Mouse (Mus musculus): ENCODE data around the gene Tex2. TPM values are rescaled to one million over a fixed set of nuclear protein-coding genes. Genes with fewer than 3 reads are reported as not detected.
A peak's percentile ranks its signal among the peaks of the same experiment; 100 is the strongest.

Tex2 gene
- polyA plus RNA-seq, 1 experiment from 2014 or later: 10.3 TPM

DNA sequence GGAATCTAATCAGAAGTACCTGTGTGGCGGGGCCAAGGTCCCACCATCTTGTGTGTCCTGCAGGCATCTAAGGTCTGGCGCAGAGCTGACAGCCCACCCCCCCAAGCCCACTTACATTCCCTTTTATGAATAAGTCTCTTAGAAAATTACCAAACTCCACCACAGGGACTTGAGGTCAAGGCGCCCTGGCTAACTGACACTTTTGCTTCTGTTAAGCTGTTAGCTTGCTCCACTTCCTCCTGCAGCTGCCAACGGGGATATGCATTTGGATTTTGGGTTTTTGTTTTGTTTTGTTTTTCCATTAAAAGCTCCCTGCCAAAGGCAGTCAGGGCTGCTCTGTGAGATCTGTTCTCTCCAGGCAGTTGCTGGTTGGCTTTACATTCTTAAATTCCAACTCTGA, 2.3 kb upstream of the Tex2 start:
- no peak overlapping the region for H3K4me3 ChIP-seq (replicated peaks)
- H3K4me1 ChIP-seq: peaks cover 16% of the 10 kb centered on the region
- 77% methylated on average over 4 of the region's 4 CpGs for WGBS

DNA sequence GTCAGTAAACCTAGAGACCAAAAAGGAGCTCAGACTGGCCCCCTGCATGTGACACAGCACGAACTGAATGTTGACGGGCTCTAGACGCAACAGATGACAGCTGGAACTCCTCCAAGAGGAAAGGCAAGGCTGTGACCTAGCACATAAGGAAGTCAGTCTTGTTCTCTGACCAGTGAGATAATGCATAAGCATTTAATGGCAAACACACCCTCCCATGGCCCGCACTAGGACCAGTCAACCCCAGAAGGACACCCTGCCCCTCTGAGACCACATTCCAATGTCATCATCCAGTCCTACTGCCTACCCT, 1.1 kb upstream of the Tex2 start:
- ATAC-seq (ENCODE audit: insufficient read depth, low FRiP score, low read depth): no peak
- no peaks in the 10 kb centered on the region for H3K36me3 ChIP-seq
- H3K27me3 ChIP-seq (replicated peaks): no peaks in the 10 kb centered on the region
- H3K9me3 ChIP-seq: no peaks in the 10 kb centered on the region
- 52% methylated on average over 4 of the region's 4 CpGs for WGBS
- no peak overlapping the region for H3K4me2 ChIP-seq
- H3K4me3 ChIP-seq (replicated peaks): no peak overlapping the region
- peaks cover 18% of the 10 kb centered on the region for H3K4me1 ChIP-seq
- no peak overlapping the region for H3K9ac ChIP-seq
- H3K27ac ChIP-seq: no peak overlapping the region

More for the DNA sequence above, 2.3 kb upstream of the Tex2 start:
- no peaks in the 10 kb centered on the region for H3K27me3 ChIP-seq (replicated peaks)
- ATAC-seq (ENCODE audit: insufficient read depth, low FRiP score, low read depth): no peak
- no peak overlapping the region for H3K9ac ChIP-seq
- no peak overlapping the region for H3K4me2 ChIP-seq
- no peaks in the 10 kb centered on the region for H3K9me3 ChIP-seq
- no peaks in the 10 kb centered on the region for H3K36me3 ChIP-seq
- H3K27ac ChIP-seq: no peak overlapping the region

DNA sequence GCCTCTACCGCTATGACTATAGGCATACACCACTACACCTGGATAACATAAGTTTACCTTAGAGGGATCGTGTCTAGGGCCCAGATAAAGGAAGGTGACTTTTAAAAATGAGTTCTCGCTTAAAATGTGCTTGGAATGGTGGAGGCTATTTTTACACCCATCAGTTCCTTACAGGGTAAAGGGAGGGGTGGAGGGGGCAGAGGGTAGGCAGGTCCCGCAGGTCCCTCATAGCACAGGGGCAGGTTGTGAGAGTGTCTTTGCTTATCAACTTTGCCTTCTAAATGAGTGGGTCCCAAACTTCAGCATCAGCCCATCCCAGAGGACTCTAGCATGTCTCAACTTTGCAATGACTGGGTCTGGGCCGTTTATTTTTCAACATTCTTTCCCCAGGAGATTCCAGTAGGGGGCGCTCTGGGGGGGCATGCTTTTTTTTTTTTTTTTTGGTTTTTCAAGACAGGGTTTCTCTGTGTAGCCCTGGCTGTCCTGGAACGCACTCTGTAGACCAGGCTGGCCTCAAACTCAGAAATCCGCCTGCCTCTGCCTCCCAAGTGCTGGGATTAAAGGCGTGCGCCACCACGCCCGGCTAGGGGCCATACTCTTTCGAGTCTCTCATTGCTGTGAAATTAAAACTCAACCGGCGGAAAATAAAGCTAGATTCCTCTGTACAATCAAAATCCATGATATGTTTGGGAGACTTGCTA, 565 bp upstream of the Tex2 start:
- no peaks in the 10 kb centered on the region for H3K36me3 ChIP-seq
- H3K9ac ChIP-seq: 0 out of 2 replicates have a peak overlapping the region, but pooled peaks have one; percentile 22
- no peaks in the 10 kb centered on the region for H3K27me3 ChIP-seq (replicated peaks)
- ATAC-seq (ENCODE audit: insufficient read depth, low FRiP score, low read depth): no peak
- H3K4me1 ChIP-seq: peaks cover 18% of the 10 kb centered on the region
- H3K4me3 ChIP-seq (replicated peaks): peak overlapping the region; percentile 99
- peak overlapping the region; percentile 89 for H3K4me2 ChIP-seq
- 53% methylated on average over 15 of the region's 15 CpGs for WGBS
- no peaks in the 10 kb centered on the region for H3K9me3 ChIP-seq
- peak overlapping the region; percentile 93 for H3K27ac ChIP-seq

DNA sequence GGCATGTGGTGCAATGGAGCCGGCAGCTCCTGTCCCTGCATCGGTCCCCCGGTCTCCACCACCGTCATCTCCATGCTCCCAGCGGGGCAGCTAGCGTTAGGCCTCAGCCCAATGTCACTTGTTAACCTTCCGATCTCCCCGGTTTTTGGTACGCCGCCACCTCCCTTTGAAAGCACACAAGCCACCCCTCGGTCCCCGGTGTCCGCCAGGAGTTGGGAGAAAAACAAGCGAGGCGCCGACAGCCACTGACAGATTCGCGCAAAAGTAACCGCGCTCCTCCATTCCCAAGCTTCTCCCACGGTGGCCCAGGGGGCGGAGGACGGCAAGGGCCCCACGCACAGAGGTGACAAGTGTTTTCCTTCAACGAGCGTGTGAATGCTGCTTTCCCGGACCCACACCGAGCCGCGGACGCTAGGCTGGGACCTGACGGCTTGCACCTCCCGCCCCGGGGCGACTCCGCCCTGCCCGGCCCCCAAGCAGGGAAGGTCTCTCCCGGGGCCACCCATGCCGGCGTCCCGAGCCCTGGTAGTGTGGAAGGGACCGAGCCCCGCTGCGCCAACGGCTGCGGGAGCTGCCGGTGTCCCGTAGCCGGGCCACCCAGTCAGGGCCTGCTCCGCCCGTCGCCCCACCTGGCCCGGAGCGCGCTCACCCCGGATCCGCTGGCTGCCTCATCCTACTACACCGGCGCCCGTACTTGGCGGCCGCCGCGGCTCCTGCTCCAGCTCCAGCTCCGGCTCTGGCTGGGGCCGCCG, 838 bp downstream of the Tex2 start:
- H3K4me3 ChIP-seq (replicated peaks): peak overlapping the region; percentile 99
- H3K9me3 ChIP-seq: no peaks in the 10 kb centered on the region
- peak overlapping the region; percentile 89 for H3K4me2 ChIP-seq
- H3K27me3 ChIP-seq (replicated peaks): no peaks in the 10 kb centered on the region
- peak overlapping the region; percentile 94 for H3K27ac ChIP-seq
- H3K9ac ChIP-seq: peak overlapping the region; percentile 90
- under 1% methylated on average over 67 of the region's 67 CpGs for WGBS
- no peaks in the 10 kb centered on the region for H3K36me3 ChIP-seq
- ATAC-seq (ENCODE audit: insufficient read depth, low FRiP score, low read depth): peak; percentile 72
- peaks cover 18% of the 10 kb centered on the region for H3K4me1 ChIP-seq

DNA sequence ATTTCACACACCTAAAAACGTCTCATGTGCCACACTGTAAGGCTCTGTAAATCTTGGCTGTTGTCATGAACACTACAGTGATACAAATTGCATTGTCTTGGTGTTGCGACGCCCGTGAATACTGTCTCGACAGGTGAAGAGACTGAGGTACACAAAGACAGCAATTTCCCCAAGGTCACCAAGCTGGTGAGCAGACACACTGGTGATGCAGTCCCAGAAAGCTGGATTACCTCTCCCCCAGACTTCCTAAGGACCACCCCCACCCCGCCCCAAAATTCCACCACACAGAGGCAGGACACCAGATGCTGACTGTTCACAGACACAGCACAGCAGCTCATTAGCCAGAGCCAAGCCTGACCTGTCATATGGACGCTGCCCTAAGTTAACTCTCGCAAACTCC, 3.5 kb downstream of the Tex2 start:
- 58% methylated on average over 8 of the region's 8 CpGs for WGBS
- ATAC-seq (ENCODE audit: insufficient read depth, low FRiP score, low read depth): no peak
- Histone ChIP-seq H3K27me3 (replicated peaks) (no peaks in the 10 kb centered on the region), H3K9me3 (no peaks in the 10 kb centered on the region), H3K36me3 (no peaks in the 10 kb centered on the region), H3K4me1 (peaks cover 18% of the 10 kb centered on the region), H3K4me3 (replicated peaks) (no peak overlapping the region), H3K27ac (no peak overlapping the region), H3K9ac (no peak overlapping the region), H3K4me2 (no peak overlapping the region)

DNA sequence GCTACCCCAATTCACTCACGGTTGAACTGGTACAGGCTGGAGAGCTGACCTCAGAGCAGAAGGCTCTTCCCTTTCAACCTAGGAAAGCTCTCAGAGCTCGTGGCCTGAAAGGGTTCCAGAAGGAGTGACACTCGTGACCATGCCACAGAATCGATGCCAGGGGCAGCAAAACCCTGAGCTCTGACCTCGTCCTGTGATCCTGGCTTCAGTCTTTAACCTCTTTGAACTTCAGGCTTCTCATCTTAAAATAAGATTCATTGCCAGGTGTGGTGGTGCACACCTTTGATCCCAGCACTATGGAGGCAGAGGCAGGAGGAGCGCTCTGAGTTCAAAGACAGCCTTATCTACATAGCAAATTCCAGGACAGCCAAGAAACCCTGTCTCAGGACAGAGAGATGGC, 5.9 kb downstream of the Tex2 start:
- ATAC-seq (ENCODE audit: insufficient read depth, low FRiP score, low read depth): no peak
- Histone ChIP-seq H3K4me2 (no peak overlapping the region), H3K27ac (no peak overlapping the region), H3K36me3 (no peaks in the 10 kb centered on the region), H3K27me3 (replicated peaks) (no peaks in the 10 kb centered on the region), H3K4me3 (replicated peaks) (no peak overlapping the region), H3K9me3 (0 out of 2 replicates have a peak, but pooled peaks cover 2% of the 10 kb centered on the region), H3K4me1 (peaks cover 13% of the 10 kb centered on the region), H3K9ac (no peak overlapping the region)
- 73% methylated on average over 6 of the region's 6 CpGs for WGBS

DNA sequence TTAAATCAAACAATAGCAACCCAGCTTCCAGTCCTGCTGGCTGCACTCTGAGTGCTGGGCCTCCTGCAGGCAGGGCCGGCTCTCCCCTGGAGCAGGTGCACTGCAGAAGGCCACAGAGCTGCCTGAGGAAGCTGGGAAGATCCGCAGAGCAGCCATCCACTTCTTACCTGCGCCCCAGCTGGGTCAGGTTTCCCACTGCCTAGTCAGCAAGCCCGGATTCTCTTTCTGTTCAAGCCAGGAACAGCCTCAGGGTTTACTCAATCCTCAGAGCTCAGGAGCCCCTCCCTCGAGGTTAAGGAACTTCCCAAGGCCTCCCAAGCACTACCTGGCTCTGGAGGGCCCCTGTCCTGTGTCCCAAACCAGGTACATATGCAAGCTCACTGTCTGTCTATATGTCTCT, 7.2 kb downstream of the Tex2 start:
- 0 out of 2 replicates have a peak, but pooled peaks cover 2% of the 10 kb centered on the region for H3K9me3 ChIP-seq
- H3K4me2 ChIP-seq: no peak overlapping the region
- no peaks in the 10 kb centered on the region for H3K27me3 ChIP-seq (replicated peaks)
- no peak for ATAC-seq (ENCODE audit: insufficient read depth, low FRiP score, low read depth)
- H3K27ac ChIP-seq: no peak overlapping the region
- WGBS: 55% methylated on average over 5 of the region's 5 CpGs
- H3K9ac ChIP-seq: no peak overlapping the region
- no peaks in the 10 kb centered on the region for H3K36me3 ChIP-seq
- H3K4me3 ChIP-seq (replicated peaks): no peak overlapping the region
- H3K4me1 ChIP-seq: peaks cover 5% of the 10 kb centered on the region; the same call in 1 of the 2 replicates

DNA sequence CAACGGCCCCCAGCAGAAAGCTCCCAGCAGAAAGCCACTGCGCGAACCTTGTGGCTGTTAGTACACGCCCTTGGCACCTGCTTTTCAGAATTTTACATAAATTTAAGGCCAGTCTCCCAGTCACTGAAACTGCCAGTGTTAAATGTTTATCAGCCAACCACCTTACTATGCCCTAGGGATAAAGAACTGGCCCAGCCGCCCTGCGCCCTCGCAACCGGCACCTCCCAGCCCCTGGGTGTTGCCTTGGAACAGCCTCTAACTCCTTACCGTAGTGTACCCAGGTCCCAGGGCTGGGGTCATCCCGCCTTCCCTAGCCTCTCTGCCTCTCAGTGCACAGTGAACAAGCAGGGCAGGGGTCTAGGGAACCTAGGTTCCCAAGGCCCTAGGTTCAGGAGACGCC, 10.0 kb downstream of the Tex2 start:
- H3K9me3 ChIP-seq: 0 out of 2 replicates have a peak, but pooled peaks cover 2% of the 10 kb centered on the region
- H3K4me2 ChIP-seq: no peak overlapping the region
- no peaks in the 10 kb centered on the region for H3K4me1 ChIP-seq
- H3K36me3 ChIP-seq: no peaks in the 10 kb centered on the region
- no peak for ATAC-seq (ENCODE audit: insufficient read depth, low FRiP score, low read depth)
- H3K27ac ChIP-seq: no peak overlapping the region
- 89% methylated on average over 11 of the region's 11 CpGs for WGBS
- H3K9ac ChIP-seq: no peak overlapping the region
- no peak overlapping the region for H3K4me3 ChIP-seq (replicated peaks)
- no peaks in the 10 kb centered on the region for H3K27me3 ChIP-seq (replicated peaks)

DNA sequence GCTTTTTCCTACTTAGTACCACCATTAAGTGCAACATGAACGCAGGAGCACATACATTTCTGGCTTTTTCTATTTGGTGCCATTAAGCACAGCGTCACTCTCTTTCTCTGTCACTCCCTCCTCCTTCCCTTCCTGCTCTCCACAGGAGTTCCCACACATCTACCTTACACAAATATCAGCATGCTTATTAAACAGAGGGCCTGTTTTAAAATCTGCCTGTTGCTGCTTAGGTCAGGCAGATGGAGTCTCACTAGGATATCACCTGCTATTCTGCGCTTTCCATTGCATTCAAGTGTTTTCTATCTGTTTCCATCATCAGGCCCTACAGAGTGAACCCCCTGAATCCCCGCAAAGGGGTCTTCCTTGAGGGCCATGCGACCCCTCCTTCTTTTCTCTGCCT, 13.1 kb downstream of the Tex2 start:
- Histone ChIP-seq H3K27ac (no peak overlapping the region), H3K27me3 (replicated peaks) (no peaks in the 10 kb centered on the region), H3K4me1 (no peaks in the 10 kb centered on the region), H3K36me3 (no peaks in the 10 kb centered on the region), H3K4me3 (replicated peaks) (no peak overlapping the region), H3K4me2 (no peak overlapping the region), H3K9me3 (0 out of 2 replicates have a peak, but pooled peaks cover 2% of the 10 kb centered on the region), H3K9ac (no peak overlapping the region)
- WGBS: 74% methylated on average over 5 of the region's 5 CpGs
- no peak for ATAC-seq (ENCODE audit: insufficient read depth, low FRiP score, low read depth)

DNA sequence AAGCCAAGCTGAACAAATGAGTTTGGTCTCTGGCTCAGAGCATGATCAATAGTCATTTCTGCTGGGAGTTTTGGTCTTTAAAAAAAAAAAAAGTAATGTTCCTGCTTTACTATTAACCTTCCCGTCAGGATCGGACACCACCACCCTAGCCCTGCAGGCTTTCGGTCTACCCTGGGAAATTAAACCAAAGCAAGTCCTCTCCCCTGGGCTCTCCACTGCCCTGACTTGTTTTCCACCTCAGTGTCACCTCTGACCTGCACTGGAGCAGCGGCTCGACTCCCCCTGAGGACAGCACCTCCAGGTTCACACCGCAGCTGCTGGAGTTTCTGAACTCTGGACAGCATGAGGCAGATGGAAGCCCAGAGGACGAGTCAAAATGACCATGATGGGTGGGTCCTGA, 13.9 kb downstream of the Tex2 start:
- H3K36me3 ChIP-seq: no peaks in the 10 kb centered on the region
- H3K27ac ChIP-seq: no peak overlapping the region
- no peaks in the 10 kb centered on the region for H3K27me3 ChIP-seq (replicated peaks)
- H3K9me3 ChIP-seq: no peaks in the 10 kb centered on the region
- WGBS: 60% methylated on average over 7 of the region's 7 CpGs
- no peak overlapping the region for H3K4me2 ChIP-seq
- H3K4me1 ChIP-seq: no peaks in the 10 kb centered on the region
- ATAC-seq (ENCODE audit: insufficient read depth, low FRiP score, low read depth): no peak
- no peak overlapping the region for H3K9ac ChIP-seq
- no peak overlapping the region for H3K4me3 ChIP-seq (replicated peaks)

DNA sequence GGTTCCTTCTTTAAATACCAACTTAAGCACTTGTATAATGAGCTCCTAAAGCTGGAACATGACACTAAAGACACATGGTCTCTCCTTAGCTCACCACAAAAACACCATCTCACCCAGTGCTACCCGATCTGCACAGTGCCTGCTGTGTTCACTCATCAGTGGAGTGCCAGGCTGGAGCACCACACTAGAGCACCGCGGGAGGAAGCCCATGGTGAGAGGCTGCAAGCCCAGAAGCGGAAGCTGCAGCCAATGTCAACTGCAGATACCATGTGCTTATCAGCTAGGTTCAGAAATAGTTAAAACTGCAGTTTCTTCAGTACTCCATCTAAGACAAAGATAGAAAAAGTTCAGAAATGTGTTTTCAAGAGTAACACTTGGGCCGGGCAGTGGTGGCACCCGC, 14.9 kb downstream of the Tex2 start:
- ATAC-seq (ENCODE audit: insufficient read depth, low FRiP score, low read depth): no peak
- no peak overlapping the region for H3K27ac ChIP-seq
- H3K4me1 ChIP-seq: no peaks in the 10 kb centered on the region
- no peaks in the 10 kb centered on the region for H3K36me3 ChIP-seq
- H3K9me3 ChIP-seq: no peaks in the 10 kb centered on the region
- H3K9ac ChIP-seq: no peak overlapping the region
- WGBS: 74% methylated on average over 6 of the region's 6 CpGs
- H3K4me3 ChIP-seq (replicated peaks): no peak overlapping the region
- no peak overlapping the region for H3K4me2 ChIP-seq
- no peaks in the 10 kb centered on the region for H3K27me3 ChIP-seq (replicated peaks)

DNA sequence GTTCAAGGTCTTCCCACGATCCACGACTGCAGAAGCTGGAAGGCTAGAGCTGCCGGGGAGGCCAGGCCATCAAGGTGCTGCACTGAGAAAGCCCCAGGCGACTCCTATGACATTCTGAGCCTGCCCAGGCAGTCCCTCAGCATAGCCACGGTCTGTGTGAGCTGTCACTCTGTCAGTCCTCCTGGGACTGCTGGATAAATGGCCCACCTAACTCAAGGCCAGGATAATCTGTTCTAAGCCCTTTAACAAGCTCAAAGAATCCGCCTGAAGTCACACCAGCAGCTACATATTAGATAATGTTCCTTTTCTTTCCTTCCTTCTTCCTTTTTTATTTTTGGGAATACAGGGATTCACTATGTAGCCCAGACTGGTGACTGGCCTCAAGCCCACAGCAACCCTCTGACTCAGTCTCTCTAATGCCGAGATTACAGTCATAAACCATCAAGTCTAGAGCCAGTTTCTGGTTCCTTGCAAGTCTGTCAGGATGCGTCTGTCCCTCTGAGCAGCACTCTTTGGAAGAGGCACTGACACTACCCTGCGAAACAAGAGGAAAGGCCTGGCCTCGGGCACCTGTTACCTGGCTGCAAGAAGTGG, 15.4 kb downstream of the Tex2 start:
- Histone ChIP-seq H3K27ac (no peak overlapping the region), H3K9me3 (no peaks in the 10 kb centered on the region), H3K4me2 (no peak overlapping the region), H3K9ac (no peak overlapping the region), H3K36me3 (no peaks in the 10 kb centered on the region), H3K4me1 (no peaks in the 10 kb centered on the region), H3K4me3 (replicated peaks) (no peak overlapping the region), H3K27me3 (replicated peaks) (no peaks in the 10 kb centered on the region)
- ATAC-seq (ENCODE audit: insufficient read depth, low FRiP score, low read depth): no peak
- 73% methylated on average over 10 of the region's 10 CpGs for WGBS
